In genomic region chr1:85779428-85780180, GRCm38 (mm10) we compare ENCODE assay signal across 16 mouse cellular contexts. TPM values are rescaled to one million over a fixed set of nuclear protein-coding genes. Genes with fewer than 3 reads are reported as not detected.
DNase-seq lines count a peak whose midpoint lies in the region; ATAC-seq lines count a peak whose summit lies in the region.
"Had no signal": no experiment of that assay in that cellular context is flagged by ENCODE, and none has a peak within 500 bp of the region (broad histone marks: within the 10 kb centered on the region; RNA-seq: fewer than 3 reads in every experiment).

No protein-coding gene starts in this region.

- no peaks in the 10 kb centered on the region for H3K27me3 ChIP-seq in liver, embryonic 11.5 days (replicated peaks; ENCODE audit: control insufficient read depth, insufficient read depth, low read length)
- H3K27me3 ChIP-seq in forebrain, embryonic 14.5 days (replicated peaks; ENCODE audit: control insufficient read depth, insufficient read depth, low read length) = no peaks in the 10 kb centered on the region
- H3K27me3 ChIP-seq: heart, embryonic 15.5 days; hindbrain, embryonic 12.5 days; limb, embryonic 13.5 days had no signal

- H3K9me3 ChIP-seq in liver, embryonic 11.5 days (ENCODE audit: control insufficient read depth, low read length) = no peaks in the 10 kb centered on the region
- no peaks in the 10 kb centered on the region for H3K9me3 ChIP-seq in forebrain, embryonic 14.5 days (replicated peaks; ENCODE audit: control insufficient read depth, low read length)
- H3K9me3 ChIP-seq: embryonic facial prominence, embryonic 10.5 days; heart, embryonic 15.5 days; hindbrain, embryonic 12.5 days; limb, embryonic 13.5 days; midbrain, embryonic 10.5 days had no signal

- H3K4me3 ChIP-seq in liver, embryonic 11.5 days (ENCODE audit: low read depth, low read length) = no peak overlapping the region
- H3K4me3 ChIP-seq in forebrain, embryonic 14.5 days (ENCODE audit: low read depth, low read length) = no peak overlapping the region
- H3K4me3 ChIP-seq: embryonic facial prominence, embryonic 10.5 days; heart, embryonic 15.5 days; hindbrain, embryonic 12.5 days; layer of hippocampus, adult 2 months; limb, embryonic 13.5 days; midbrain, embryonic 10.5 days; myocyte had no signal

- H3K36me3 ChIP-seq in liver, embryonic 11.5 days (ENCODE audit: control insufficient read depth, insufficient read depth, low read length) = no peaks in the 10 kb centered on the region
- no peaks in the 10 kb centered on the region for H3K36me3 ChIP-seq in forebrain, embryonic 14.5 days (ENCODE audit: control insufficient read depth, insufficient read depth, low read length)
- H3K36me3 ChIP-seq: embryonic facial prominence, embryonic 10.5 days; heart, embryonic 15.5 days; hindbrain, embryonic 12.5 days; limb, embryonic 13.5 days; midbrain, embryonic 10.5 days had no signal

- ATAC-seq in liver, embryonic 11.5 days (replicated peaks; ENCODE audit: low FRiP score) = peak; percentile 71
- 0 out of 2 replicates have a peak, but pooled peaks have one; percentile 36 for ATAC-seq in neutrophil, adult 5-6 weeks (ENCODE audit: extremely low read depth, insufficient number of reproducible peaks, low FRiP score, poor library complexity, severe bottlenecking)
- ATAC-seq in forebrain, embryonic 14.5 days = no peak

- H3K27ac ChIP-seq in liver, embryonic 11.5 days (ENCODE audit: low read depth, low read length) = no peak overlapping the region
- H3K27ac ChIP-seq in forebrain, embryonic 14.5 days (ENCODE audit: low read depth, low read length) = no peak overlapping the region
- H3K27ac ChIP-seq: embryonic facial prominence, embryonic 10.5 days; heart, embryonic 15.5 days; hindbrain, embryonic 12.5 days; layer of hippocampus, adult 2 months; limb, embryonic 13.5 days; midbrain, embryonic 10.5 days had no signal

- H3K9ac ChIP-seq in liver, embryonic 11.5 days (ENCODE audit: low read depth, low read length) = no peak overlapping the region
- H3K9ac ChIP-seq in forebrain, embryonic 14.5 days (ENCODE audit: low read length) = no peak overlapping the region
- H3K9ac ChIP-seq: heart, embryonic 15.5 days; hindbrain, embryonic 12.5 days; limb, embryonic 13.5 days had no signal

- peak; percentile 60 for DNase-seq in ES-CJ7 (ENCODE audit: low read depth, low spot score)
- DNase-seq in c-Kit-positive CD71-negative TER-119-negative erythroid progenitor cells, embryonic 14.5 days (ENCODE audit: low read depth) = peak; percentile 32
- no peak for DNase-seq in liver, embryonic 11.5 days (ENCODE audit: low spot score)
- no peak for DNase-seq in forebrain, embryonic 14.5 days (ENCODE audit: low spot score)
- DNase-seq in frontal cortex, postnatal 14 days (ENCODE audit: low spot score in 2 of 2) = no peak
- no peak for DNase-seq in right cerebral cortex, postnatal 10 days (ENCODE audit: low spot score in 2 of 2)
- DNase-seq: cerebellum, postnatal 10 days; kidney, adult 2 months had no signal

- H3K4me1 ChIP-seq in liver, embryonic 11.5 days (replicated peaks; ENCODE audit: control insufficient read depth, insufficient read depth, low read length) = no peaks in the 10 kb centered on the region
- H3K4me1 ChIP-seq in forebrain, embryonic 14.5 days (ENCODE audit: control insufficient read depth, insufficient read depth, low read length) = no peaks in the 10 kb centered on the region
- H3K4me1 ChIP-seq: embryonic facial prominence, embryonic 10.5 days; heart, embryonic 15.5 days; hindbrain, embryonic 12.5 days; limb, embryonic 13.5 days; midbrain, embryonic 10.5 days had no signal

- 50% methylated on average over 4 of the region's 4 CpGs for WGBS in liver, embryonic 11.5 days
- WGBS in forebrain, embryonic 14.5 days = 74% methylated on average over 4 of the region's 4 CpGs

- no peak overlapping the region for H3K4me2 ChIP-seq in liver, embryonic 11.5 days
- H3K4me2 ChIP-seq in forebrain, embryonic 14.5 days (ENCODE audit: low read length) = no peak overlapping the region
- H3K4me2 ChIP-seq: heart, embryonic 15.5 days; hindbrain, embryonic 12.5 days; limb, embryonic 13.5 days had no signal

RNA-seq across cellular contexts. Expression of gene A630001G21Rik, which starts 1.2 kb away (rescaled TPM):
- 3.2 and 3.5 TPM in 2 replicates for polyA plus RNA-seq in liver, embryonic 11.5 days (2014; fragmentation: Nextera tagmentation; extraction: Ambion mirVana)
- 130 and 158 TPM in 2 replicates for total RNA-seq in neutrophil, adult 5-6 weeks (2017)
- 0.33 and 0.48 TPM in 2 replicates for polyA plus RNA-seq in forebrain, embryonic 14.5 days (2014; fragmentation: Nextera tagmentation; extraction: Ambion mirVana)

RNA-seq across cellular contexts. Expression of gene Cab39, which starts 13.6 kb away (rescaled TPM):
- 29.2 and 32.6 TPM in 2 replicates for polyA plus RNA-seq in liver, embryonic 11.5 days (2014; fragmentation: Nextera tagmentation; extraction: Ambion mirVana)
- total RNA-seq in neutrophil, adult 5-6 weeks (2017) = 176 and 179 TPM in 2 replicates
- 62.9 and 74.3 TPM in 2 replicates for polyA plus RNA-seq in forebrain, embryonic 14.5 days (2014; fragmentation: Nextera tagmentation; extraction: Ambion mirVana)

Comparison
In these comparisons a context has a peak if more than half of its experiments do, and no peak if none do; other contexts are left out.
1. DNase-seq: peak in ES-CJ7 (single experiment) and c-Kit-positive CD71-negative TER-119-negative erythroid progenitor cells, embryonic 14.5 days (single experiment); none in liver, embryonic 11.5 days (single experiment), forebrain, embryonic 14.5 days (single experiment), frontal cortex, postnatal 14 days (0 of 2) and right cerebral cortex, postnatal 10 days (0 of 2).